Mouse (Mus musculus) adrenal gland, adult 2 months (tissue): ENCODE measurements around the gene Bola3. TPM values are rescaled to one million over a fixed set of nuclear protein-coding genes. Genes with fewer than 3 reads are reported as not detected.

Source experiments
- DNase-seq: peaks from one replicate; pipeline ENCODE4 v3.0.0; 2021
- long read RNA-seq: library from polyadenylated mRNA; stranded (forward); transcript quantifications from one replicate; pipeline ENCODE4 v2.0.0, GENCODE M21; 2021
- polyA plus RNA-seq: library from polyadenylated mRNA; depleted of rRNA; stranded (reverse); fragments of >200 nt; gene quantifications from 2 replicates; pipeline ENCODE4 v1.2.3, GENCODE M21; 2012; rRNA removed
- total RNA-seq, 2 experiments: library from RNA; stranded (reverse); gene quantifications; 2 replicates each; pipeline ENCODE4 v1.2.3; 2021

Bola3 gene
- total RNA-seq (100 to 1,000 TPM; 204 to 358 TPM), polyA plus RNA-seq (303 and 351 TPM in 2 replicates)
- long read RNA-seq, transcript Bola3-207 (4 exons, 2,312 nt), result major isoform, 144 of 157 reads
- long read RNA-seq, transcript Bola3-201 (3 exons, 709 nt), result minor isoform, 6 of 157 reads
- long read RNA-seq, partial matches to known transcripts, result 0 of 157 reads
- long read RNA-seq, other reads (novel, unspliced or antisense), result 7 of 157 reads

DNA sequence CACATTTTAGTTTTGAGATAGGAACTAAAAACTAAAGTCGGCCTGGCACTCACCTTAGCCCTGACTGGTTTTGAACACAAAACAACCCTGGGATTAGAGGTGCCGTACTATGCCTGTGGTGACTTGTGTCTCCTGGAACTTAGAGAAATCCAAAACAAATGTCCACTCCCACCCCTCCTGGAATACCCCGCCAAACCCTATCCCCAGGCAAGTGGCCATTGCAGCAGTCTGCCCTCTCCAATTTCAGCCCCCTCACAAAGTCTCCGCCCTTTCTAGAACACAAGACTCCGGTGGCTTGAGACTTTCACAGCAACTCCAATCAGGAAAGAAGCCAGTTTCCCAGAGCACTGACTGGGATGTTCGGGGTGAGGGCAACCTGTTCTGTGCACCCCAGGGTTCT is at the start of gene Bola3:
Gene Bola3 (plus strand): TSS at position 275 of the 400 bp plus-strand sequence.
- no peak for DNase-seq

DNA sequence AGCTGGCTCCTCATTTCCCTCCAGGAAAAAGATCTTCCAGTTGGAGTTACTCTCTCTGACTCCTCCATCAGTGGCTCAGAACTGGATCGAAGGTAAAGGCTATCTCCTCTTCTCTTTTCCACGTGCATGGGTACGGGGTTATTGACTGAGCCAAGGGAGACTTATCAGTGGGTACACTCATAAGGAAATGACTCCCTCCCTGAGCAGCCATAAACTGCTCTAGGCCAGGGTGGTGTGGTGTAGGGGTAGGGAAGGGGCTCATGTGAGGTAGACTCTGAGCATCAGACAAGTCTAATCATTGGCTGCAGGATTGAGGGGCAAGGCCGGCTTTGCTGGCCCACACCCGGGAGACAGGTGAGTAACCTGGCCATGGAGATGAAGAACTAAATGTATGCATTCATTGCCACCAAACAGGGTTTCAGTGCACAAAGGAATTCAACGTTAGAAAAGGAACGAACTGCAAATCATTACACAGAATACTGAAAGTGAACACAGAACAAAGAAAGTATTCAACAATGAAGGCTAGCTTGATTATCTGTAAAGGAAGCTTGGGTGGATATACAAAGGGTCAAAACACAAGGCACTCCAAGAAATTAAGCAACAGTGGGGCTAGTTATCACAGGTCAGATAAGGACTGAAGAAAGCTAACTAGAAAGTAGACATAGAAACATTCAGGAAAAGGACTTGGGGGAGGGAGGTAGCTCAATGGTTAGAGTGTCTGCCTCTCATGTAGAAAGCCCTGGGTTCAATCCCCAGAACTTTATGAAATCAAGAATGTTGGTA is 48.3 kb upstream of the Bola3 start:
- DNase-seq, result no peak

DNA sequence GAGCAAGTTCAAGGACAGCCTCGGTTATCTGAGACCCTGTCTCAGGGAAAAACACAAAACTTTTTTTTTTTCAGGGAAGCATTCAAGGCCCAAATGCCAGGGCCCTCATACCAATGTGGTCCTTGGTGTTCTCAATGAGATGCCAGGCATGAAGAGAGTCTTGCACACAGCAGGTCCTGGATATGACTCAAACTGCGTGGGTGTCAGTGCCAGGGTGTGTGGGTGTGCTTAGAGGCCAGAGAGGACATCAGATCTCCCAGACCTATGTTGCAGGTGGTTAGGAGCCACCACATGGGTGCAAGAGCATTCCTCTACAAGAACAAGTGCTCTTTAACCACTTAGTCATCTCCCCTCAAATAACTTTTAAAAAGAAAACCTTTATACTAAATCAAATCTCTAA is 47.7 kb upstream of the Bola3 start:
- DNase-seq, result no peak

DNA sequence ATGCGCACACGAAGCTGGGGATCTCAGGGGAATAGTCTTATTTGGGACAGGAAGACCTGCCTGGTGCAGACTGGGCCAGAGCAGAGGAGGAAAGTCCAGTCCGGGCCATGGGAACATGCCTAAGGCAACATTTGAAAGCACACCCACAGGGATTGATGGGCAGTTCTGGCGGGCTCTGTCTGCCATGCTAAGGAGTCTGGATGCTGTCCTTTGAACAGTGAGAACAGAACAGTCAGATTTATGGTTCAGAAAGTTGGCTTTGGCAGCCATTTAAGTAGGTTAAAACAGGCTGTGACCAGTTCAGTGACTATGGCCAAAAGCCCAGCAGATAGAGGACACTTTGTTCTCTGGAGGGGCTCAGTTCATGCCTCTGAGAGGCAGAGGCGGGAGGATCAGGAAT is 46.7 kb upstream of the Bola3 start:
- DNase-seq, result peak; percentile 21

DNA sequence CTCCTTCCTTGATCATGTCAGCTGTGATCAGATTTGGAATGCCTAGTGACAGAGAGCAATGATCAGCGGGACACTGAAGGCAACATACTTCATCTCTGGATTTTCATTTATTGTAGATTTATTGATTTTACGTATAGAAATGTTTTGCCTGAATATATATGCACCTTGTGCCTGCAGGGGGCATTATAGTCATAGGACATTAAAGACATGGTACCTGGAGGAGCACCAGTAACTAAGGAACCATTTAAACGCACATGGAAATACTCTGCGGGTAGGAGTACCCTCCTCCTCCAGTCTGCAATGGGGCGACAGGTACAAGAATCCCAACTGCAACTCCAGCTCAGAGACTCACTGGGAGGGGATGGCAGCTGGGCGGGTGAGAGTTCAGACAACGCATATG is 39.9 kb upstream of the Bola3 start:
- no peak for DNase-seq

DNA sequence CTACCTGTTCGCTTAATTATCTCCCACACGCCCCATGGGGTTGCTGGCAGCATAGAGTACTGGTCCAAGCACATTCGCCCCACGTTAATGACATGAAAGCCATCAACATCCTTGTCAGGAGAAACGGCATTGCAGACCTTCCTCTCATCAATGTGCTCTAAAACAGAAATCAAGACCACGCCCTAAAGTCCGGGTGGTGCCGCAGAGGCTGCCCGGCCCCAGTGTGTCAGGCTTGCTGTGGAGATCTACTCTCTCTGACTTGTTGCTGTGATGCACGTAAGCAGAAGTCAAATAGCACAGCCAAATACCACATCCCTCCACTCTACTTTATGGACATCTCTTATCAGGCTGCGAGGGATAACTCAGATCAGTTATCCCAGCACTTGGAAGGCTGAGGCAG is 37.7 kb upstream of the Bola3 start:
- DNase-seq, result no peak

DNA sequence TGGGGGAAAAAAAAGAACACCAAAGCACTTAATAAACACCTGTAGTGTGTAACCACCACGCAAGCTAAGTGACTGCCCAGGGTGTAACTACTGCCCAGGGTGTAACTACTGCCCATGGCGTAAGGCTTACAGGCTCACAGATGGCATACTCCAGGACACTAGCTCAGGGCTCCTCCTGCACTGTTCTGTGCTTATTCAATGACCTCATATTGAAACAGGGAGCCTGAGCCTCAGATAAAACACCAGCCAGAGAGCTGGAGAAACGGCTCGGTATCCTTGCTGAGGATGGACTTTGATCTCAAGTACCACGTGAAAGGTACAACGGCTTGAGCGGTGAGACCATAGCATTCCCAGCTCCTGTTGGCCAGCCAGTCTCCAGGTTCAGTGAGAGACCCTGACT is 36.9 kb upstream of the Bola3 start:
- DNase-seq, result no peak

DNA sequence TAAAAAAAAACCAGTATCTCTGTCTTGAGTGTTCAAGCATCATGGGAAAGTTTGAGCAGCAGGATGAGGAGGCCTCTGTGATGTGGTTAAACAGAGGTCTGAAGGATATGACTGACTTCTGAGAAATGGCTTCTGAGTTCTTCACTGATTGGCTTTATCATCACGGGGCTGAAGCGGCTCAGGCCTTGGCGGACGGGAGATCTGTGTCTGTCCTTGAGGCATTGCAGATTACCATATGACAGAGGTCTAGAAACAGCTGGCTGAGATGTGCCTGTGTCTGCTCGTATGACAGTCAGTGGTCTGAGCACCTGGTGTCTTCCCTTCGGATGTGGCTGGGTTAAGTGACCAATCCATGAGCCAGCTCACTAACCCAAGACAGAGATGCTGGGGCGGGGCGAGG is 36.4 kb upstream of the Bola3 start:
- peak; percentile 39 for DNase-seq

DNA sequence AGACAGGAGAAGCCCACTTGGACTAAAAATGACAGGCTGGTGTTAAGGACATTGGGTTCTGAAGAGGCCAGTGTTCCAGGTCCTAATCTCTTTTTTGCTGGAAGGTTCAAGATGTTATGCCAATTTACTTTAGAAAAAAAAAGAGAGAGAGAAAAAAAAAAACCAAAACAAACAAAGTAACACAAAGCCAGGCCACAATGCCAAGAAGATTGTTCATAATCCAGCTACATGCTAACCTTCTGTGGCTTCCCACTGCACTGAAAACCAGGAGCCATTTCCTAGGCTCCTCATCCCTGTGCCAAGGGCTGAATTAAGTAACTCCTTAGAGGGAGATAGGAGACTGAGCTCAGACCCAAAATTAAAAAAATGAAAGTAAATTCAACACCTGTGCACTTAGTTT is 33.7 kb upstream of the Bola3 start:
- no peak for DNase-seq

DNA sequence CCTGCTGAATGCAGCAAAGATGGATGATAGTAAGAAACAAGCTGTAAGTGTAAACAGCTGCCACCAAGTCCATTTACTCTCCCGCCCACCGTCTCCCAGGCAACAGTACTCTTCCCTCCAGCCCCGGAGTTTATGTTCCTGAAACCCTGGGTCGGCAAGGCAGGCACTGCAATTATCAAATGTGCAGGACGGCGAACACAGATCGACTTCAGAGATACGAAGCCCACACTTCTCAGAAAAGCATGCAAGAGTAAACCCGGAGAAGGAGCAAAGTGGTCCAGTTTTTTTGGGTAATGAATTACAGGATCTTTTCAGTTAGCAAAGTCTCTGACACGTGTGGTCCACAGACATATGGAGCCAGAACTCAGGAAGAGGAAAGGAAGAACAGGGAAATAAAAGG is 32.9 kb upstream of the Bola3 start:
- no peak for DNase-seq

DNA sequence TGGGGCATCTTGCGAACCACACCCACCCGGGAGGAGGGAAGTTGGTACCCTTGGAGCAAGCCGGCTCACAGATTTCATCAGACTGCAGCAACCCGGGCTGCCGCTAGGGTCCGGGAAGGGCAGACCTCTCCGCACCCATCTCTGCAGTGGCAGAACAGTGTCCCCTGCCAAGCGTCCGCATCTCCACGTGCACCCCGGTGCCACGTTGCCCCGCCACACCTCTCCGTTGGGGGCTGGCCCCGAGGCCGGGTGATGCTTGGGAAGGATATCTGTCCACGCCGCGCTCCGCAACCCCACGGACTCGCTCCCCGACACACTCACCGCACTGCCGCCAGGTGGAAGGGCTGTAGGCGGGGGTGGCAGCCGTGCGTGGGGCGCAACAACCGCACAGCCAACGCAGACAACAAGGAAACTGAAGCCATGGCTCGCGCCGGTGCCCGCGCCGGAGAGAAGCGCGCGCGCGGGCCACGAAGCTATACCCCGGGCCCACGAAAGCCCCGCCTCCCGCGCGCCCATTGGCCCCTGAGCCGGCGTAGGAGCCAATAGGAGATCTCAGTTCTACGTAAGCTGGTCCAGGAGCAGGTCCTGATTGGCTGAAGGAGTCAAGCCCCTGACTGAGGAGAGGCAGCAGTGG is 31.7 kb upstream of the Bola3 start:
- DNase-seq, result peak; percentile 96

DNA sequence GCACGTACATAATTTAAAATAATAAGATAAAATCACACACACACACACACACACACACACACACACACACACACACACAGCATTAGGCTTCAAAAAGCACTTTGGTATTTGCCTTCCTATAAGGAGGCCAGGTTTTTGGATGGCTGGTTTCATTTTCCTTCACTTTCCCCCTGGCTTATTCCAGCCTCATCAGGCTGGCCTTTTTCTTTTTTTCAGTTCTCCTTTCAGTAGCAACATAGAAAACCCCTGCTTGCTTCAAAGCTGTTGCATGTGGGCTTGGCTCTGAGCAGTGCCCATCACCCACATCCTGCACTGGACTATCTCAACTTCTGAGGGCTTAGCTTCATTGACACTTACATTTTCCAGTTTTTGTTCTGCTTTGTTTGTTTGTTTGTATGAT is 27.0 kb upstream of the Bola3 start:
- DNase-seq, result no peak

DNA sequence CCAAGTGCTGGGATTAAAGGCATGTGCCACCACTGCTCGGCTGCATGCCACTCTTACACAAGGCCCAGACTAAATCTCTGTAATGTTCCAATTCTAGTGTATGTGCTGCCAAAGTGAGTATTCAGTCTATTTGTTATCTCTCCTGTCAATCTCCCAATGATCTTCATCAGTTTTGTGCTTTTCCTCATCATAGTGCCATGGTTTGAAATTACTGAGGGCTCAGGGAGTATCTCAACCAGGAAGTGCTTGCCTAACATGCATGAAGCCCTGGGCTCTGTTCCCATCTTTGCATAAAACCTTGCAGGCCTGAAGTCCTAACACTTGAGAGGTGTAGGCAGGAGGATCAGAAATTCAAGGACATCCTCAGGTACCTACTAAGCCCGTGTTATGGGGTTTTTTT is 26.2 kb upstream of the Bola3 start:
- no peak for DNase-seq

DNA sequence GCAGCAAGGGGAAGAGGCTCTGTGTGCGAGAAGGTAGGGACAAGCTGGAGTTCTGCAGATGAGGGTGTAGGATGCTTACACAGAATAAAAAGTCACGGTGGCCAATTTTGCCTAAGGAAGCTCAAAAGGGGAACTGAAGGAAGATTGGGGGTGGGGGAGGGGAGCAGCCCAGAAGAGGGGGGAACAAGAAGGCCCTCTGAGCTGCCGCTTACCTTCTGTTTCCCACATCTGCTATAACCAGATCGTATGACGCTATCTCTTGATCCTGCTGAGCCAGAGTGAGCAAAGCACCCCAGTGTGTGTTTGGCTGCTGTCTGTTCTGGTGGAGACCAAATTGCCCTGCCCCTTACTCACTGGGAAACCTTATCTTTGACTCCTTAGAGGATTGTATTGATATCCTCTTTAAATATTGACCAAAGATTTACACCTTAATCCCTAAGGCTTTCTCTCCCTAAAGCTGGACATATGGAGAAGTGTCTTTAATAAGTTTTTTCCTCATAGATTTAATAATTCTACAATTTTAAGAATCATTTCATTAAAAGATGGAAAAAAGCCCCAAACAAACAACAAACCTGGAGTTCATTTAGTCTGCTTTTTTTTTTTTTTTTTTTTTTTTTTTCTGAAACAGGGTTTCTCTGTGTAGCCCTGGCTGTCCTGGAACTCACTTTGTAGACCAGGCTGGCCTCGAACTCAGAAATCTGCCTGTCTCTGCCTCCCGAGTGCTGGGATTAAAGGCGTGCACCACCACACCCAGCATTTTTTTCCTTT is 25.1 kb upstream of the Bola3 start:
- DNase-seq, result no peak

DNA sequence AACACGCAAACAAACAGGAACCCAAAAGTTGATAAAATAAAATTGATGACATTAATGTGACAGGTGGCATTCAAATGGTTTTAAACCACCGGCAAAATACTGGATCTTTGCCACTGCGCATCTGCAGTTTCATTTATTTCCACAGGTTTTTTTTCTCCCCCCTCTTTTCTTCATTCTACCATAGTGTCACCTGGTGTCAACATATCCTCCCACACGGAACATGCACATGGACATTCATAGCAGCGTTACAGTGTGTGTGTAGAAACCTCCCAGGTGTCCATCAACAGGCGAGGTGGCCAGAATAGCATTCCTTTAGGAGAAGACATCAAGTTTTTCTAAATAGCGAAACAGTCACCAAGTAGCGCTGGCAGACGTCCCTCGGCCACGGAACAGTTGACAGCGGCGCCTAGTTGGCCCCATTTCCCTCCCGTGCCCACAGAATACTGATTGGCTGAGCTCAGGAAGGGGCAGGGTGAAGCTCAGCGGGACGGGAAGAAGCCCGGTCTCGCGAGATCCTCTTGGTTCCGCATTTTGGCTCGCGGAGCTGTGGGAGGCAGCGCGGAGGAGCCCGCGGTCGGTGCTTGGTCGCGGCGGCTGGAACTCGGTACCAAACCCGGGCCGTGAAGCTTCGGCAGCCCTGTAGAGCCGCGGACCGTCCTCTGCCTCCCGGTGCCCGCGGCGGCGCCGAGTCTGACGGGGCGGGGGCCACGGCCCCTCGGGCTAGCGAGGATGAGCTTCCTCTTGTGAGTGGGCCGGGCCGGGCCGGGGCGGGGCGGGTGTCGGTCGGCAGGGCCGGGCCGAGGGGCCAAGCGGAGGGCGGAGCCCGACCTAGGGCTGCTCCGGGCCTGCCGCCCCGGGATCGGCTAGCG is 23.2 kb upstream of the Bola3 start, which contains the start of the genes Mthfd2 and Mob1a:
Gene Mthfd2 (minus strand): TSS at position 384 of the 869 bp plus-strand sequence.
Gene Mob1a (plus strand): TSS at position 492 of the 869 bp plus-strand sequence.
- peak; percentile 97 for DNase-seq

DNA sequence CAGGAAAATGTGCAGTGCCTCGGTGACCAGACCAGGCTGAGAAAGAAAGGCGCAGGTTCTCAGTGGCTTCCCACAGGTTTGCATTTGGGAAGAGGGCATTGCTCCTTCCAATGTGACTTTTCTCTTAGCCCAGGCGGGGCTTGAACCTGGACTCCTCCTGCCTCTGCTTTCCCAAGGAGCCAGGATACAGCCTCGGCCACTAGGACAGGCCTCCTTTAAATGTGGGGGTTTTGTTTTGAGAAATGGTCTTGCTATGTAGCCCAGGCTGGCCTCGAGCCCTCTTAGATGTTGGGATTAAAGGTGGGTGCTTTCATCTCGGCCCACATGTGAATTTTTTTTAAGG is 22.6 kb upstream of the Bola3 start:
- no peak for DNase-seq

DNA sequence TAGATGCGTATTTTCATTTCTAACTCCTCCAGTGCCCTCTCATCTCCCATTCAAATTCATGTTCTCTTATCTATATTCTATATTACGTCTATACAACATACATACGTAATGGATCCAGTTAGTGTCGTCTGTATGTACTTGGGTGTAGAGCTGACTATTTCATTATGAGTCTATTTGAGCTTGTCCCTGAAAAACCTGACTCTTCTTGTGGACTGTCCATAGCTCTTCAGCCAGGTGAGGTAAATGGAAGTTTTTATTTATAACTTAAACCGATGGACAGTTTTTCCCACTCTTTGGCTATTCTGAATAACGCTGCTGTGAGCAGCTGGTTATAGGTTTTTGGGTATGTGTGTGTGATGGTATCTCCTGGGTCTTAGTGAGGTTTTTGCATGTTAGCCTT is 22.2 kb upstream of the Bola3 start:
- DNase-seq, result no peak

DNA sequence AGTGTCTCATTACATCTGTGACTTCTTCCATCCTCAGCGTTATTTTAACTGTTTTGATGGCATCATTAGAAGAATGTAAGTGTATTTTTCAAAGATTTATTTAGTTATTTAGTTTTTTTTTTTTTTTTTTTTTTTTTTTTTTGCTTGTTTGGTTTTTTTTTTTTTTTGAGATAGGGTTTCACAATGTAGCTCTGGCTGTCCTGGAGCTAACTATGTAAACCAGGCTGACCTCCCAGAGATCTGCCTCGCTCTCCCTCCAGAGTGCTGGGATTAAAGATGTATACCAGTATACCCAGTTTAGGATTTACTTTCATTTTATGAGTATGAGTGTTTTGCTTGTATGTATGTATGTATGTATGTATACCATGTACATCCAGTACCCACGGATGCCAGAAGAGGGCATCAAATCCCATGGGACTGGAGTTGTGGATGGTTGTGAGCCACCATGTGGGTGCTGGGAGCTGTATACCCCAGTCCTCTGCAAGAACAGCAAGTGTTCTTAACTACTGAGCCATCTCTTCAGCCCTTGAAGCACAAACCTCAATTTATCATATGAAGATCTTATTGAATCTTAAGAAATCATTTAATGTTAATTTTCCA is 21.3 kb upstream of the Bola3 start:
- DNase-seq, result no peak

DNA sequence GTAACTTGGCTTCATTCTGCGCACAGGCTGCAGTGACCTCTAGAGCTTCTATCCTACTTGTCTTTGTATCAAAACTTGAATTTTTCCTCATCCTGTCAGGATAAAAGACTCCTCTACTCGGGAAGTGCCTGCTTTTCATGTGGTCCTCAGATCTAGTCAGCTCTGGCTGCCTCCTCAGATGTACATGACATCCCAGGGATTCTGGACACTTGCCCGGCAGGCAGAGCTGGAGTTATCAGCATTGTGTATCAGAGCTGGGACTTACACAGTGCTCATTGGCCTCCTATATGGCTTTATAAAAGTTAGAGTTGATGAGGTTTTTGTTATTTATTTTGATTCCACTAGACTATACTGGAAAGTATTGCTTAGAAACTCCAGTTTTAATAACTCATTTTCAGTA is 7.6 kb upstream of the Bola3 start:
- peak; percentile 43 for DNase-seq

DNA sequence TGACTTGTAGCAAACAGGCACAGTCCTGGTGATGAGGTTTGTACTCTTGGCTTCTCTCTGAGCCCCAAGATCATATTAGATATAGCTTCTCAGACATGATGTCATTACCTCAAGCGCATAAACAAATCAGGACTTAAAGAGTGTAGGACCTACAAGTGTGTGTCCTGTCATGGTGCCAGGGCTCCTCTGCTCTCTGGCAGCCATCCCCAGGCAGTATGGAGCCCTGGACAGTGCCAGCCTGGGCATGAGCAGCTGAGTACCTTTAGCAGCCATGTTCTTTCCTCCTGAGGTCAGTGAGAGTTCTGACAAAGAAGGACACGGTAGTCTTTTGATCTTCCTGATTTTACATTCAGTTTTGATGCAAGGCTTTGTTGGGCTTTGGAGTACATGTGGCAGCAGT is 6.0 kb upstream of the Bola3 start:
- no peak for DNase-seq

DNA sequence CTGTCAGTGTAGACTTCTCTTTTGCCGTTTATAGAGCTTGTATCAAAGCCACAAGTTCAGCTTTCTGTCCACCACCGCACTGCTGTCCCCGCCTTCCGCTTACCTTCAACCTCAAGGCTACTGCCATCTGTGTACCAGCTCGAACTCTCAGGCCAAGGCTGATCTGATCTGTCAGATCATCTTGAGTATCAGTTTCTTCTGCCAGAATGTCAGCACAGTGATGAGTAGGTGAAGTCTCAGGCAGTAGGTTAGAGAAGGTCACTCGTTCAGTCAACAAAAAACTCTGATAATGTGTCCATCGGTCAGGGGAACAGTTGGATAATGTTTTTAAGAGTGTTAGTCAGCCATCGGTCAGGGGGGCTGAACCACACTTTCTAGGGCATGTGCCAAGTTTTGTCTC is 3.7 kb upstream of the Bola3 start:
- DNase-seq, result peak; percentile 76
